Mouse (Mus musculus) thymus, postnatal 4 days (tissue): ENCODE data around the gene Ccdc60.
"Not testable (repeated sequence)": the region's sequence is repeated elsewhere in the genome, so short reads cannot be mapped to it uniquely, and the experiment has no call there.

Experiments
- DNase-seq: peaks from one replicate; pipeline ENCODE4 v3.0.0; 2021

Ccdc60 gene

GRCm38 (mm10) chr5:116180594-116180993 is 108.2 kb downstream of the Ccdc60 start:
- DNase-seq, result no peak

- no peak for DNase-seq
These were observed 117.1 kb downstream of the Ccdc60 start for GRCm38 (mm10) chr5:116171721-116172120.

- no peak for DNase-seq
These were observed 121.8 kb downstream of the Ccdc60 start for GRCm38 (mm10) chr5:116166965-116167364.

- DNase-seq, result no peak
These were observed 123.4 kb downstream of the Ccdc60 start for GRCm38 (mm10) chr5:116165203-116165888.

- no peak for DNase-seq
These were observed 134.0 kb downstream of the Ccdc60 start for GRCm38 (mm10) chr5:116154811-116155210.

- DNase-seq, result not testable (repeated sequence)
These were observed 142.3 kb downstream of the Ccdc60 start for GRCm38 (mm10) chr5:116146446-116146845.

- DNase-seq, result no peak
These were observed 144.1 kb downstream of the Ccdc60 start for GRCm38 (mm10) chr5:116144711-116145110.

- no peak for DNase-seq
These were observed 148.1 kb downstream of the Ccdc60 start for GRCm38 (mm10) chr5:116140682-116141081.

GRCm38 (mm10) chr5:116123344-116123743 is 165.4 kb downstream of the Ccdc60 start:
- peak; percentile 84 for DNase-seq

GRCm38 (mm10) chr5:116116567-116116966 is 172.2 kb downstream of the Ccdc60 start:
- DNase-seq, result peak; percentile 83

- no peak for DNase-seq
These were observed 172.7 kb downstream of the Ccdc60 start for GRCm38 (mm10) chr5:116116110-116116509.

GRCm38 (mm10) chr5:116115071-116115834 is 173.5 kb downstream of the Ccdc60 start:
- no peak for DNase-seq

- no peak for DNase-seq
These were observed 180.1 kb downstream of the Ccdc60 start for GRCm38 (mm10) chr5:116108651-116109050.

GRCm38 (mm10) chr5:116084231-116084630 is 204.6 kb downstream of the Ccdc60 start:
- DNase-seq, result no peak

GRCm38 (mm10) chr5:116083081-116083480 is 205.7 kb downstream of the Ccdc60 start, which contains the start of gene Tmem233:
Gene Tmem233, minus strand, starts transcription at chr5:116083244.
- no peak for DNase-seq

- DNase-seq, result no peak
These were observed 206.4 kb downstream of the Ccdc60 start for GRCm38 (mm10) chr5:116082241-116082900.

- DNase-seq, result no peak
These were observed 207.2 kb downstream of the Ccdc60 start for GRCm38 (mm10) chr5:116081616-116082015.

GRCm38 (mm10) chr5:116080736-116081135 is 208.0 kb downstream of the Ccdc60 start:
- DNase-seq, result no peak
